Mouse (Mus musculus) myocyte (in vitro differentiated cells): ENCODE results near the gene Insr.

Experiments used
- CEBPB ChIP-seq: IDR thresholded peaks from 2 replicates; pipeline ENCODE4 v1.6.1; 2011; ENCODE audit warnings: mild to moderate bottlenecking, moderate library complexity; ENCODE audit not compliant: poor library complexity, insufficient read depth, severe bottlenecking
- E2F4 ChIP-seq: IDR thresholded peaks from one replicate; pipeline ENCODE4 v1.6.1; 2011; ENCODE audit warnings: mild to moderate bottlenecking, control low read depth, moderate library complexity; ENCODE audit not compliant: insufficient read depth
- MAX ChIP-seq: IDR thresholded peaks from one replicate; pipeline ENCODE4 v1.6.1; 2011; ENCODE audit warnings: low read depth, mild to moderate bottlenecking, control low read depth
- MYOD1 ChIP-seq, 3 experiments: IDR thresholded peaks; one replicate each; pipeline ENCODE4 v1.6.1; 2011; ENCODE audit warnings: control low read depth in 2 of 3, low read depth in 2 of 3, mild to moderate bottlenecking in 2 of 3, moderate library complexity in 1 of 3; ENCODE audit not compliant: insufficient read length in 2 of 3, control insufficient read depth in 1 of 3
- MYOG ChIP-seq, 3 experiments: IDR thresholded peaks; one replicate each; pipeline ENCODE4 v1.6.1; 2011; ENCODE audit warnings: control low read depth in 2 of 3, low read depth in 2 of 3, mild to moderate bottlenecking in 2 of 3; ENCODE audit not compliant: insufficient read length in 2 of 3, control insufficient read depth in 1 of 3, insufficient read depth in 1 of 3
- POLR2A ChIP-seq: IDR thresholded peaks from one replicate; pipeline ENCODE4 v1.6.1; 2011; ENCODE audit warnings: low read depth, mild to moderate bottlenecking, control low read depth, moderate library complexity; ENCODE audit not compliant: insufficient read length
- POLR2AphosphoS2 ChIP-seq: IDR thresholded peaks from one replicate; pipeline ENCODE4 v1.6.1; 2011; ENCODE audit warnings: low read depth, control low read depth; ENCODE audit not compliant: insufficient read length
- TCF12 ChIP-seq: IDR thresholded peaks from one replicate; pipeline ENCODE4 v1.6.1; 2011; ENCODE audit warnings: mild to moderate bottlenecking, control low read depth; ENCODE audit not compliant: poor library complexity, insufficient read depth, severe bottlenecking
- USF1 ChIP-seq: IDR thresholded peaks from one replicate; pipeline ENCODE4 v1.6.1; 2011; ENCODE audit warnings: low read depth, mild to moderate bottlenecking, control low read depth, moderate library complexity

DNA sequence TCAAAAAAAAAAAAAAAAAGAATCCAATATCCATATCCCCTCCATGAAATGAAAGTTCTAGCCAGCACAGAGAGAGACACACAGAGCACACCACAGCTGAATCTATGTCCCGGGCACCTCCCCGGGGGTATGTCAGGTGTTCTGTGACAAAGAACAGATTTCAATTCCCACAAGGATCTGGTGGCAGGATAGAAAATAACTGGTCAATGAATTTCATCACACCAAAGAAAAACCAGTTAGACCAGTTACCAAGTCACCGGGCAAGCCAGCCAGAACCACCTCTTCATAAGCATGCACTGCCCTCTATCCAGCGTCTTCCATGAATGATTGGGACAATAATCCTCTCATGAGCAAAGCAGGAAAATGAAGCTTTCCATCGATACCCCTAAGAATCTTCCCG is 26.8 kb downstream of the Insr start:
- TF ChIP-seq USF1: no peak
- no peak for TF ChIP-seq POLR2A
- no peak for TF ChIP-seq E2F4
- TF ChIP-seq MAX: no peak
- TF ChIP-seq MYOD1 (IDR thresholded peaks at IDR 0.05; ENCODE audit: control insufficient read depth in 1 of 3, insufficient read length in 2 of 3, low read depth in 2 of 3): no peak
- TF ChIP-seq CEBPB: no peak
- no peak for TF ChIP-seq MYOG (IDR thresholded peaks at IDR 0.05; ENCODE audit: control insufficient read depth in 1 of 3, insufficient read depth in 1 of 3, insufficient read length in 2 of 3, low read depth in 2 of 3)
- no peak for TF ChIP-seq TCF12
- no peak for TF ChIP-seq POLR2AphosphoS2
